Mouse (Mus musculus) cerebral cortex, adult 2 months (tissue): ENCODE measurements around the gene Cox5b.

ENCODE experiments used
- WGBS: fragments of 180-500 bp; shearing (Covaris S2); methylation state at CpG from one replicate; pipeline ENCODE4 v1.1.7; 2018; 5-methylcytosine and 5-hydroxymethylcytosine counted together

The Cox5b gene

GRCm38 (mm10) chr1:36691271-36692155 lies at the start of gene Cox5b:
TSS of gene Cox5b (plus strand) at chr1:36691449.
- under 1% methylated on average over 68 of the region's 68 CpGs for WGBS

- 91% methylated on average over 7 of the region's 7 CpGs for WGBS
Observed at GRCm38 (mm10) chr1:36643957-36644614, 47.2 kb upstream of the Cox5b start.

- WGBS: 89% methylated on average over 9 of the region's 9 CpGs
Observed at GRCm38 (mm10) chr1:36644615-36645007, 46.6 kb upstream of the Cox5b start.

GRCm38 (mm10) chr1:36646285-36646684 lies 45.0 kb upstream of the Cox5b start:
- 55% methylated on average over 3 of the region's 3 CpGs for WGBS

GRCm38 (mm10) chr1:36647631-36648030 lies 43.6 kb upstream of the Cox5b start:
- 67% methylated on average over 5 of the region's 5 CpGs for WGBS

- 82% methylated on average over 5 of the region's 5 CpGs for WGBS
Observed at GRCm38 (mm10) chr1:36655039-36655438, 36.2 kb upstream of the Cox5b start.

GRCm38 (mm10) chr1:36656233-36656632 lies 35.0 kb upstream of the Cox5b start:
- 95% methylated on average over 3 of the region's 3 CpGs for WGBS

- 82% methylated on average over 4 of the region's 4 CpGs for WGBS
Observed at GRCm38 (mm10) chr1:36657658-36658415, 33.4 kb upstream of the Cox5b start.

- 94% methylated on average over 7 of the region's 7 CpGs for WGBS
Observed at GRCm38 (mm10) chr1:36658621-36659399, 32.4 kb upstream of the Cox5b start.

- WGBS: 61% methylated on average over 4 of the region's 4 CpGs
Observed at GRCm38 (mm10) chr1:36664457-36664856, 26.8 kb upstream of the Cox5b start.

- whole genome bisulfite sequencing: 93% methylated on average over 11 of the region's 11 CpGs
Observed at GRCm38 (mm10) chr1:36665165-36665723, 26.0 kb upstream of the Cox5b start.

GRCm38 (mm10) chr1:36665934-36666333 lies 25.3 kb upstream of the Cox5b start:
- 85% methylated on average over 4 of the region's 4 CpGs for WGBS

- WGBS: 84% methylated on average over 4 of the region's 4 CpGs
Observed at GRCm38 (mm10) chr1:36668007-36668406, 23.2 kb upstream of the Cox5b start.

- 78% methylated on average over 4 of the region's 4 CpGs for WGBS
Observed at GRCm38 (mm10) chr1:36670256-36670655, 21.0 kb upstream of the Cox5b start.

GRCm38 (mm10) chr1:36671260-36671659 lies 20.0 kb upstream of the Cox5b start:
- WGBS: 94% methylated on average over 10 of the region's 10 CpGs

- WGBS: 42% methylated on average over 16 of the region's 16 CpGs
Observed at GRCm38 (mm10) chr1:36672648-36673350, 18.4 kb upstream of the Cox5b start.

- WGBS: 66% methylated on average over 3 of the region's 3 CpGs
Observed at GRCm38 (mm10) chr1:36674936-36675335, 16.3 kb upstream of the Cox5b start.

GRCm38 (mm10) chr1:36680893-36681292 lies 10.4 kb upstream of the Cox5b start:
- WGBS: 72% methylated on average over 7 of the region's 7 CpGs

GRCm38 (mm10) chr1:36682620-36683355 lies 8.5 kb upstream of the Cox5b start, which contains the start of gene Fam178b:
TSS of gene Fam178b (minus strand) at chr1:36683183.
- WGBS: 94% methylated on average over 39 of the region's 39 CpGs
